Mouse (Mus musculus) heart, postnatal 0 days (tissue): Measurements from ENCODE around the gene Taar7e.

ENCODE experiments used
- CTCF ChIP-seq: IDR thresholded peaks from 2 replicates; pipeline ENCODE4 v1.5.1; 2016; ENCODE audit warnings: antibody characterized with exemption, control low read depth, low read depth
- EP300 ChIP-seq: IDR thresholded peaks from 2 replicates; pipeline ENCODE4 v1.6.1; 2016; ENCODE audit warnings: antibody characterized with exemption, low read depth

DNA sequence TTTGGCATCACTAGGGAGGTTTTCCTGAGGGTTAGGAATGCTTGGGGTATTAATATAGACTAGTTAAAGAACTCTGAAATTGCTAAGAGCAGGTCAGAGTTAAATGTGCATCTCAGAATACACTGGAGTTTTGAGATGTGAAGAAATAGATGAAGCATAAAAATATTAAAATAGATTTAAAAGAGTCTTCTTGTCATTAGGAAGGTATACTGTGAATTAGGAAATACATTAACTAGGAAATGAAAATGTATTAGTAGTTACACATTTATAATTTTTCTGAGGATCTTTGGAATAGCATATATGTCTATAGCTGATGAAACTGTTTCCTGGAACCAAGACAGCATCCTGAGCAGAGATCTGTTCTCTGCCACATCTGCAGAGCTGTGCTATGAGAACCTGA, 11.8 kb downstream of the Taar7e start, which contains the start of gene Taar7f:
- TF ChIP-seq CTCF, result no peak
- no peak for TF ChIP-seq EP300
